Mouse (Mus musculus): ENCODE data around the gene Stk38. TPM values are rescaled to one million over a fixed set of nuclear protein-coding genes. Genes with fewer than 3 reads are reported as not detected.

Gene Stk38
- total RNA-seq, 1 experiment = 78.0 TPM

- H3K9me3 ChIP-seq (ENCODE audit: control insufficient read depth, insufficient read depth, low read depth, low read length) = peaks cover 8% of the 10 kb centered on the region; the same call in 1 of the 2 replicates
- H3K27ac ChIP-seq (ENCODE audit: insufficient read depth, low read depth, low read length, poor library complexity, severe bottlenecking) = no peak overlapping the region
- peaks cover 2% of the 10 kb centered on the region; the same call in 1 of the 2 replicates for H3K36me3 ChIP-seq (ENCODE audit: control insufficient read depth, insufficient read depth, low read length, poor library complexity, severe bottlenecking)
- DNase-seq (ENCODE audit: low read depth, low spot score) = no peak
- H3K4me1 ChIP-seq (ENCODE audit: control insufficient read depth in 2 of 2, insufficient read depth in 2 of 2, low read length in 2 of 2, poor library complexity in 1 of 2) = peaks cover 0 to 5% of the 10 kb centered on the region in 2 experiments; a peak in 1 of 4 replicates
- H3K9ac ChIP-seq (ENCODE audit: insufficient read depth, low read depth, low read length, poor library complexity, severe bottlenecking) = no peak overlapping the region
- H3K4me3 ChIP-seq (ENCODE audit: insufficient read depth in 1 of 2, low read depth in 1 of 2, low read length in 2 of 2, poor library complexity in 1 of 2, severe bottlenecking in 1 of 2) = no peak overlapping the region
- in situ Hi-C loops (cut with MboI; ENCODE audit: low sequenced_read_pairs in 2 of 2, unreplicated experiment in 2 of 2) = no loop called here
- TF ChIP-seq MAFK (IDR thresholded peaks at IDR 0.05; ENCODE audit: insufficient read depth, low read depth, low read length) = no peak
- TF ChIP-seq CHD2 (IDR thresholded peaks at IDR 0.05; ENCODE audit: low read depth, low read length) = no peak
- no peak for TF ChIP-seq ZNF384 (IDR thresholded peaks at IDR 0.05; ENCODE audit: low read depth, low read length)
Observed at GRCm38 (mm10) chr17:28936133-28936532, 71.7 kb downstream of the Stk38 start.

DNA sequence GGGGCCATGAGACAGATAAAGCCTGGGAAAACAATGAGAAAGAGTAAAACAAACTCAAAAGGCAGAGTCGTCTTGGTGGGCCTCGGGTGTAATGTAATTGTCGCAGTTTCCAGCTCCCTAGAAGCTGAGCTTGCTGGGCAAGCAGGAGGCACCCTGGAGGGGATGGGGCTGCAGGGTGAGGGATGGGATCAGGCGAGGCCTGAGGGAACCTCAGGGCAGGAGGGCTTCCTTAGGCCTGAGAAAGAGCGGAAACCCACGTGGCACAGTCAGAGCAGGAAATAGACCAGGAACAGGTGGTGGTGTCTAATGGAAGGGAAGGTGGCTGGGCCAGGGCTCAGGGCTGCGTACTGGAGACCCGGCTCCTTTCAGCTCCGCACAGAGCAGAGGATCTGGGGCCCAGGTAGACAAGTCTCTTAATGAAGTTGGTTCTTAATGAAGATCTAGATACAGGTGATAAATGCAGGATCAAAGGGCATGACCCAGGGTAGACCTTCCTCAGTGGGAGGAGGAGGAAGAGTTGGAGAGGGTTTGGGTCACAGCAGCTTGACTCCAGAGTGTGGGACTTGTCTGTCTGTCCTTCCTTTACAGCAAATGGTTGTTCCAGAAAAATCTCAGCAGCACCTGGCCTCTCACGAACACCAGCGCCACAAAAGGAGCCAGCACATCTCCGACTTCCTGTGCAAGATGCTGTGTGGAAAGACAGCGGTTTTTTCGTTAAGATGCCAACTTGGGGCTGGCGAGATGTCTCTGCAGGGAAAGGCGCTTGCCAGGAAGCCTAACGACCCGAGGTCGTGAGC is 73.5 kb downstream of the Stk38 start:
- Histone ChIP-seq H3K36me3 (ENCODE audit: control insufficient read depth, insufficient read depth, low read length, poor library complexity, severe bottlenecking) (peaks cover 2% of the 10 kb centered on the region; the same call in 1 of the 2 replicates), H3K27ac (ENCODE audit: insufficient read depth, low read depth, low read length, poor library complexity, severe bottlenecking) (no peak overlapping the region), H3K9ac (ENCODE audit: insufficient read depth, low read depth, low read length, poor library complexity, severe bottlenecking) (no peak overlapping the region), H3K9me3 (ENCODE audit: control insufficient read depth, insufficient read depth, low read depth, low read length) (peaks cover 8% of the 10 kb centered on the region; the same call in 1 of the 2 replicates), H3K4me3 (ENCODE audit: insufficient read depth in 1 of 2, low read depth in 1 of 2, low read length in 2 of 2, poor library complexity in 1 of 2, severe bottlenecking in 1 of 2) (no peak overlapping the region), H3K4me1 (ENCODE audit: control insufficient read depth in 2 of 2, insufficient read depth in 2 of 2, low read length in 2 of 2, poor library complexity in 1 of 2) (peaks cover 2 to 11% of the 10 kb centered on the region in 2 experiments; a peak in 2 of 4 replicates)
- TF ChIP-seq MAFK (IDR thresholded peaks at IDR 0.05; ENCODE audit: insufficient read depth, low read depth, low read length) (no peak), CHD2 (IDR thresholded peaks at IDR 0.05; ENCODE audit: low read depth, low read length) (no peak), ZC3H11A (IDR thresholded peaks at IDR 0.05; ENCODE audit: borderline replicate concordance, low read depth, low read length) (no peak), HCFC1 (IDR thresholded peaks at IDR 0.05; ENCODE audit: borderline replicate concordance, insufficient read depth, low read length) (no peak), ZNF384 (IDR thresholded peaks at IDR 0.05; ENCODE audit: low read depth, low read length) (no peak)
- in situ Hi-C loops (cut with MboI; ENCODE audit: low sequenced_read_pairs in 2 of 2, unreplicated experiment in 2 of 2) = no loop called here
- no peak for DNase-seq (ENCODE audit: low read depth, low spot score)

DNA sequence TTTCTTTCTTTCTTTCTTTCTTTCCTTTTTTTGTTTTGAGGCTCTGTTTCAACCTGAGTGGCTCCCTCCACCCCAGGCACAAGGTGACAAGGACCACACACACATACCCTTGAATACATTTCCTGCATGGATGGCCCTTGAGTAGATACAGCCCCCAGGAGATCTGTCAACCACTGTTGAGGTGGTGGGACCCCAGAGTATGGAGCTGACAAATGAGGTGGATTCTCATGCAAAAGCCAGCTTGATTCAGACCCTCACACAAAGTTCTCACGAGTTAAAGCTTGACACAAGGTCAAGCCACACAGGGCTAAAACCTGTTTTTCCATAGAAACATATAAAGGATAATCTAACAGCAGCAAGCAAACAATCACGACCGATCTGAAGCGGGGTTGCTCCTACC is 75.5 kb downstream of the Stk38 start:
- in situ Hi-C loops (cut with MboI; ENCODE audit: low sequenced_read_pairs in 2 of 2, unreplicated experiment in 2 of 2) = no loop called here
- H3K4me1 ChIP-seq (ENCODE audit: control insufficient read depth in 2 of 2, insufficient read depth in 2 of 2, low read length in 2 of 2, poor library complexity in 1 of 2) = peaks cover 2 to 11% of the 10 kb centered on the region in 2 experiments; a peak in 2 of 4 replicates
- H3K27ac ChIP-seq (ENCODE audit: insufficient read depth, low read depth, low read length, poor library complexity, severe bottlenecking) = no peak overlapping the region

GRCm38 (mm10) chr17:28931436-28932211 is 76.2 kb downstream of the Stk38 start:
- H3K4me1 ChIP-seq (ENCODE audit: control insufficient read depth in 2 of 2, insufficient read depth in 2 of 2, low read length in 2 of 2, poor library complexity in 1 of 2) = peaks cover 2 to 14% of the 10 kb centered on the region in 2 experiments; a peak in 2 of 4 replicates

More for the DNA sequence above, 75.5 kb downstream of the Stk38 start:
- H3K36me3 ChIP-seq (ENCODE audit: control insufficient read depth, insufficient read depth, low read length, poor library complexity, severe bottlenecking) = peaks cover 2% of the 10 kb centered on the region; the same call in 1 of the 2 replicates
- H3K9me3 ChIP-seq (ENCODE audit: control insufficient read depth, insufficient read depth, low read depth, low read length) = peaks cover 8% of the 10 kb centered on the region; the same call in 1 of the 2 replicates
- DNase-seq (ENCODE audit: low read depth, low spot score) = no peak
- no peak overlapping the region for H3K4me3 ChIP-seq (ENCODE audit: insufficient read depth in 1 of 2, low read depth in 1 of 2, low read length in 2 of 2, poor library complexity in 1 of 2, severe bottlenecking in 1 of 2)
- TF ChIP-seq CHD2 (IDR thresholded peaks at IDR 0.05; ENCODE audit: low read depth, low read length) = no peak
- TF ChIP-seq MAFK (IDR thresholded peaks at IDR 0.05; ENCODE audit: insufficient read depth, low read depth, low read length) = no peak
- no peak for TF ChIP-seq ZNF384 (IDR thresholded peaks at IDR 0.05; ENCODE audit: low read depth, low read length)
- no peak for TF ChIP-seq HCFC1 (IDR thresholded peaks at IDR 0.05; ENCODE audit: borderline replicate concordance, insufficient read depth, low read length)
- no peak for TF ChIP-seq ZC3H11A (IDR thresholded peaks at IDR 0.05; ENCODE audit: borderline replicate concordance, low read depth, low read length)
- H3K9ac ChIP-seq (ENCODE audit: insufficient read depth, low read depth, low read length, poor library complexity, severe bottlenecking) = no peak overlapping the region

More at GRCm38 (mm10) chr17:28931436-28932211, 76.2 kb downstream of the Stk38 start:
- H3K36me3 ChIP-seq (ENCODE audit: control insufficient read depth, insufficient read depth, low read length, poor library complexity, severe bottlenecking) = peaks cover 2% of the 10 kb centered on the region; the same call in 1 of the 2 replicates
- in situ Hi-C loops (cut with MboI; ENCODE audit: low sequenced_read_pairs in 2 of 2, unreplicated experiment in 2 of 2) = no loop called here
- no peak for DNase-seq (ENCODE audit: low read depth, low spot score)
- H3K27ac ChIP-seq (ENCODE audit: insufficient read depth, low read depth, low read length, poor library complexity, severe bottlenecking) = peak overlapping the region; percentile 14; the same call in 1 of the 2 replicates
- no peak overlapping the region for H3K4me3 ChIP-seq (ENCODE audit: insufficient read depth in 1 of 2, low read depth in 1 of 2, low read length in 2 of 2, poor library complexity in 1 of 2, severe bottlenecking in 1 of 2)
- TF ChIP-seq HCFC1 (IDR thresholded peaks at IDR 0.05; ENCODE audit: borderline replicate concordance, insufficient read depth, low read length) (no peak), ZC3H11A (IDR thresholded peaks at IDR 0.05; ENCODE audit: borderline replicate concordance, low read depth, low read length) (no peak), CHD2 (IDR thresholded peaks at IDR 0.05; ENCODE audit: low read depth, low read length) (no peak), MAFK (IDR thresholded peaks at IDR 0.05; ENCODE audit: insufficient read depth, low read depth, low read length) (no peak), ZNF384 (IDR thresholded peaks at IDR 0.05; ENCODE audit: low read depth, low read length) (no peak)
- H3K9me3 ChIP-seq (ENCODE audit: control insufficient read depth, insufficient read depth, low read depth, low read length) = peaks cover 3% of the 10 kb centered on the region; the same call in 1 of the 2 replicates
- H3K9ac ChIP-seq (ENCODE audit: insufficient read depth, low read depth, low read length, poor library complexity, severe bottlenecking) = 0 out of 2 replicates have a peak overlapping the region, but pooled peaks have one; percentile 4
